Mouse (Mus musculus): ENCODE data around the gene Ccdc167.

Gene Ccdc167

DNA sequence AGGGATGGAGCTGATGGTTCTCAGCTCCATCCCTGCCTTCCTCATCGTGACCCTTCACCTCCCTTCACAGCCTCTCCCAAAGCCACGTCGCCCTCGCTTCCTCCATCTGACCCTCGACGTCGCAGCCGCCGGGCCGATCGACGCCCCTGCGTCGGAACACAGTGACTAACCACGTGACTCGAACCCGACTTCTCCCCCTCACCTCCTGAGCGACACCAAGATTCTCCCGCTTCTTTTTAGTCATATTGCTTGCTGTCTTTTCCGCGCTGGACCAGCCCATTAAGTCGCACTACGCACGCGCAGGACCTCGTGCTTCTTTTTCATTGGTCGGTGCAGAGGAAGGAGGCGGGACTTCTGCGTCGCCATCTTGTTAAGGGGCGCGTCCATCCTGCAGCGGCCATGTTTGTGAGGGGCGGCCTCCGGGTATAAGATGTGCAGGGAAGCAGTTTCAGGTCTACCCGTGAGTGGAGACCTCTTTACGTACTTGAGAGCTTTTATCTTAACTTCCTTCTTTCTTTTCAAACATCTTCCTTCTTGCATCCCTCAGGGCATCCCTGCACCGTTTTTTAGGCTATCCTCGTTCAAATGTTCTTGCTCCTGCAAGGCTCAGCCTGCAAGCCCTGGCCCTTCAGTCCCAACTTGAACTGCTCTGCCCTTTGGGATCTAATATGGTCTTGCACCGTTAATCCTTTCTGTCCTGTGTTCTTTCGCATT lies at the start of gene Ccdc167:
TSS of gene Ccdc167 (minus strand) at position 313 of the 714 bp plus-strand sequence.
- DNase-seq (ENCODE audit: low read depth): peak; percentile 96

DNA sequence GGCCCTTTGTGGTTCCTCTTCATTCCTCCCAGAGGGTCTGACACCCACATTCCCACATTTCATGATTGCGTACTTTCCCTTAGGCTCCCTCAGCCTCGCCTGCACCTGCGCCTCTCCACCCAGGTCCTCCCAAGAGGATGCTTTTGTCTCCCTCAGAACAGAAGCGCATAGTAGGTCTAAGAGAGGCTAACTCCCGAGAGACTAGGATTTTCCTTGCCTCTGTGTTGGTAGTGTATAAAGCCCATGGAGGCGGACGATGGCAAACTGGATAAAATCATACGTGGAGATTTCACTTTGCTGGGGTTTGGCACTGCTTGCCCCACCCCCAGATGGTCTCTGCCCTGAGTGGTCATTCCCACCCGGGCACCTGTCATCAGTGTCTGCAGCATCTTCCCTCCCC lies 48.5 kb upstream of the Ccdc167 start:
- no peak for DNase-seq (ENCODE audit: low read depth)

DNA sequence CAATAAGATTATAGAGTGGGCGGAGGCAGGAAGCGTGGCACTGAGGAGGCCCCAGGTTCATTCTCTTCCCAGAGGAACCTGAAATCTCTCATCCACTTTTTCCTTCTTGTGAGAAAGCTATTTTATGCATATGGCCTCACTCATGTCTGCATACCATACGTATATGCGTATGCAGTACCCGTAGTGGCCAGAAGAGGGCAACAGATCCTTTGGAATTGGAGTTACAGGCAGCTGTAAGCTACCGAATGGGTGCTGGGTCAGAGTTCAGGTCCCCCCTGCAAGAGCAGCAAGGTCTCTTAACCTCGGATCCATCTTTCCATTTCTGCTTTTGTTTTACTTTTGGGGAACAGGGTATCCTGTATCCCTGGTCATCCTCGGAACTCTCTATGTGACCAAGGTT lies 45.7 kb upstream of the Ccdc167 start:
- DNase-seq (ENCODE audit: low read depth): peak; percentile 42

DNA sequence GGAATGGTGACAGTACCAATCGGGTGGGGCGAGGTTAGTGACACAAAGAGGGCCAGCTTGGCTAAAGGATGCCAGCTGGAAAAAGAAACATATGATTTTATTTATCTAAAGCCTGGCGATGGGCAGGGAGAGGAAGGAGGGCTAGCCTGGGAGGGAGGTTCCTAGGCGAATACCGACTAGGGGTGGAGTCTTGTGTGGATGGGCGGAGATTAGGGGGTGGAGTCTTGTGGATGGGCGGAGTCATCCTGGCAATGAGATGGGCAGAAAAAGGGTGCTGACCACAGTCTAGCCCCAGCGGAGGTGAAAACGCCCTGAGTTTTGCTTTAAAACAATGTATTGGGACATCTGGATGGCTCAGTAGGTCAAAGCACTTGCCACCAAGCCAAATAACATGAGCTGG lies 45.1 kb upstream of the Ccdc167 start:
- no peak for DNase-seq (ENCODE audit: low read depth)

DNA sequence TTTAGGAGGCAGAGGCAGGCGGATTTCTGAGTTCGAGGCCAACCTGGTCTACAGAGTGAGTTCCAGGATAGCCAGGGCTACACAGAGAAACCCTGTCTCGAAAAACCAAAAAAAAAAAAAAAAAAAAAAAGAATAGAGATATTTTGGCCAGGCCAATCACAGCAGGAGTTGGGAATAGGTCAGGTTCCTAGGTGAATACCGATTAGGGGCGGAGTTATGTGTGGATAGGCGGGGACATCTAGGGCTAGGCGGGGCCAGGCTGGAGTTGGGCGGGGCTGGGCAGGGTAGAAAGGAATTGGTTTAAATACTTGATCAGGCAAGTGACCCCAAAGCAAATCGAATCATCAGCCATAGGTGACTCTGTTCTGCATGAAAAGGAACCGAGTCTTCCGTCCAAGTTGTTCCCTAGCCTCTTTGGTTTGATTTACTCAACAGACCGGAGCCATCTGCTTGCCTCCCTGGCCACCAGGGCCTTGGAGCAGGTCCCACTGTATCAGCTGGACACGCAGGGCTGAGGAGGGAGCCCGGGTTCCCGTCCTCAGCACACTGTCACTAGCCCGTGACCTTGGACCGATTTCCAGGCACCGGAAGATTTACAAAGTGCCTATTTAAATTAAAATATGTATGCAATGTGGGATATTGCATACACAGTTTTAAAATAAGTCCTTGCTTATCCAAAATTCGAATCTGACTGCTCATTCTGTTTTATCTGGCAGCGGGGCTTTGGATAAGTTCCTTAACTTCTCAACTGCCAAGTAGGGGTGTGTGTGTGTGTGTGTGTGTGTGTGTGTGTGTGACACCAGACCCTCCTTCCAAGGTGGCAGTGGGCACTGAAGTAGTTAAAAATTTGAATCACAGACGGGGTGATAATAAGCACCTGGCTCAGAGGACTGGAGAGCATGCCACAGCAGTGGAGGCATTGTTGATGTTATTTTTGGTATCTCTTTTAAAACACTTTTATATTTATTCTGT lies 43.8 kb upstream of the Ccdc167 start:
- DNase-seq (ENCODE audit: low read depth): no peak

DNA sequence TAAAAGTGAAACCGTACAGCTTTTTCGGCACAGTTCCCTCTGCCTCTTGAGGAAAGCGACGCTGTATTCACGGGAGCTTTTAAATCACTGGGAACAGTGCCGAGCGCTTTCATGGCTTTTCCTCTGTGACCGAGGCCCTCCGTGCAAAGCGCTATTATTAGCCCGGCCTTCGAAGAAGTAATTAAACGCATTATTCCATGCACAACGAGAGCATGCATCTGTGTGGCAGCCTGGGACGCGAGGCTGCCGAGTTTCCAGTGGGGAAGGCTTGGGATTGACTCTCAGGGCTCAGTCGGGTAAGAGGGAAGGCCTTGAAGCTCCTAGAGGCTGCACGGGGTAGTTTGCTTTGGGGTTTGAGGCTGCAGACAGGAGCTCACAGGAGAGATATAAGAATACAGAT lies 43.1 kb upstream of the Ccdc167 start:
- DNase-seq (ENCODE audit: low read depth): no peak

DNA sequence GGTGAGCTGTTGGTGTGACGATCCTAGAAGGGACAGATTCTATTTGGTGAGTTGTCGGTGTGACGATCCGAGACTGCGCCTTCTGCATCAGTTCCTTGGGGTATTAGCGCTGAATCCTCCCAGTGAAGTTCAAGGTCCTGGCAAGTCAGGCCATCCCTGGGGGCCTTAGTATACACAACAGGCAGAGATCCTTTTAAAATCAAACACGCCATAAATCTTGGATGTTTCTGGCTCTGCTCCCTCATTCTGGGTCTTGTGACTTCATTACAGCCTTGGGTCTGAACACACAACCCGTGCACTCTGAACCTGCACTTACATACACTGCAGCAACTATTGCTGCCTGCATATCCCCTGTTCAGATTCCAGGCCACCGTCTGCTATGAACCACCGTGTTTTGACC lies 39.5 kb upstream of the Ccdc167 start:
- no peak for DNase-seq (ENCODE audit: low read depth)

DNA sequence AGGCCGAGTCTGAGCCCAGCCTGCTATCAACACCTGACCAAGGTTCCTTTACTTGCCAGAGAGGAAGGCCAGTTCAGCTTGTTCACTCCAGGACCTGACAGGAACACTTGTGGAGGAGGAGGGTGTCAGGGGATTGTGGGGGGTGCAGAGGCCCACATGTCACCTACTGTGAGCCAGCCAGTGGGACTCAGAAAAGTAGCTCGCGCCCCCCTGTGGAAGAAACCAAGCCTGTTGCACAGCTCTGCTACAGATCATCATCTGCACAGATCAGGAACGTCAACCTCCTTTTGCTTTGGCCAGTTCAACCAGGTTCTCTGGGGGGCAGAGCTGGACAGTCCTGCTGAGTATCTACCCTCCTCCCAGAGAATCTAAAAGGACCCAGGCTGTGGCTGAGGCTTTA lies 37.7 kb upstream of the Ccdc167 start:
- no peak for DNase-seq (ENCODE audit: low read depth)

DNA sequence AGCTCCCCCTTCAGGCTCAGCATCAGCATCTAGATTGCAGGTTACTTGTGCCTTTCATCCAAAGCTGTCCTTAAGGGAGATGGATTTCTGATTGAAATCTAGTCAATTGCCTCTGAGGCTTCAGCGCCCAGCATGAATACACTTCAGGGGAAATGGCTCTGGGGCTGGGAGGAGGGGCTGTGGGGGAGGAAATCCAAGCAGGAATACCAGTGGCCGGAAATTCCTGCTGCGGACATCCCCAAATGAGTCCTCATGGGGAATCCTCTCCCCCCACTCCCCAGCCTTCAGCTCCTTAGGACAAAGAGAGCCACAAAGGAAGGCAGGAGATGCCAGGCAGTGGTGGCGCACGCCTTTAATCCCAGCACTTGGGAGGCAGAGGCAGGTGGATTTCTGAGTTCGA lies 30.6 kb upstream of the Ccdc167 start:
- no peak for DNase-seq (ENCODE audit: low read depth)

DNA sequence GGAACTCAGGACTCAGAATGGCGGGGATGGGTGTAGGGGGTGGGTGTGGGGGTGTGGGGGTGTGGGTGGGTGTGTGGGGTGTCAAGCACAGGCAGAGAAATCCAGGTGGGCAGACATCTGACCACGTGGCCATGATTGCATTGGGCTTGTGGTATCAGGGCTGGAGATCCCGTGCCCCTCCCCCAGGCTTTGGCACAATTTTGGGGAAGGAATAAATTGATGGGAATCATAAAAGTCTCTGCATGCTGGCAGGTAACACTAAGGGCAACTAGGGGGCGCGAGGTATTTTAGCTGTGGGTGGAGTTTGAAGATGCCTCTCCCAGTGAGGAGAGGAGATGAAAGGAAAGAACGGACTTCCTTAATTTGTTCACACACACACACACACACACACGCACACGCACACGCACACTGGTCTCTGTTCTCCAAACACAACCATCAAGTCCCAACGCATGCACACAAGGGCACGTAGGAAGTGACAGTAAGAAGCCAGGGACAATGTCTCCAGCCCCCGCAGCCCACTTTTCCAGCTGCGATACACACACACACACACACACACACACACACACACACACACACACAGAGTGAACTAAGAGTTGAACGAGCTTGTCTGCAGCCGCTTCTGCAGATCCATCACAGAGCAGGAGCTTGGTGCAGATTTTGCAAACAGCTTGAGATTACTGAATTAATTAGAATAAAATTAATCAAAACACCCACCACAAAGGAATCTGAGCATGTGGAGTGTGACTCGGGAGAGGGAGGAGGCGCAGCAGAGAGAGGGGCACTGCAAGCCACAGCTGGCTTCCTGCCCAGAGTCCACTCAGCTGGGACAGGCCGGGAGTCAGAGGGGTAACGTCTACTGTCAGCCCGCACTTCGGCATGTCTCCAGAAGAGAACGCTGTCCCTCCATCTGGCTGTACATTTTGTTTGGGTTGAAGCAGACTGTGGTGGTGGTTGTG lies 21.3 kb upstream of the Ccdc167 start:
- no peak for DNase-seq (ENCODE audit: low read depth)

DNA sequence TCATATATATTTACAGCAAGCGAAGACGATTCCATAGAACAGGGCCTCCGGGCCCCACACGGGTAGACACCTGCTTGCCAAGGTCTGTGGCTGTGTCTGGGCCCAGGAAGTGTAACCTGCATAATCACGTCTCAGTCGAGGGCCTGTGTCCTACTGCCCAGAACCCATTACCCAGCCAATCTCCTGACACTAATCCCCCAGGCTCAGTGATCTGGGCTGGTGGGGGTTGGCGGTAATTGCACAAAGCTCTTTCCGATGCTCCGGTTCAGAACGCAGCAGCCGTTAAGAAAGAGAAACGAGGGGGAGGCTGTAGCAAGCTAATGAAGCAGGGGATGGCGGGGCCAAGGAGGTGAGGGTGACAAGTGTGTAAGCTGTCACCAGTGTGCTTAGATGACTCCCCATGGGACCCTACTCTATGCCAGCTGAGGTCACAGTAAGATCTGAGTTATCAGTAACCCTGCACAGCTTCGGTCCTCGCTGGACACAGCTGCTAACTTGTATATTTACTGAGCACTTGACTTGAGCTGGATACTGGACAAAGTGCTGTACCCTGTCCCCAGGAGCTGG lies 19.7 kb upstream of the Ccdc167 start:
- no peak for DNase-seq (ENCODE audit: low read depth)

DNA sequence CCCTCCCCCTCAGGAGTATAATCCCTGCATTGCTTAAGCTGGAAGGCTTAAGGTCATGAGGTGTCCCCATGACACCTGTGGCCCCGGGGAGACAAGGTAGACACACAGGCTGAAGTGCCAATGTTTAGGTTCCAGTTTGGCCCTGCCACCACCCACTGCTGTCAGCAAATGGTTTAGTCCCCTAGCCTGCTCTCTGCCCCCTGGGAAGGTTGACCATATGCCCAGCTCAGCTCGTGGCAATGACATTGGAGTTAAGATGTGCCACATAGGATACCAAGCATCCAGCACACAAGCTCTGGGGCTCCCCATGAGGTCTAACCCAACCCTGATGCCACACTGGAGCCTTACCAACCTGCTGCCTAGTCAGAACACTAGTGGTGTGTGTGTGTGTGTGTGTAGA lies 15.7 kb upstream of the Ccdc167 start:
- DNase-seq (ENCODE audit: low read depth): no peak

DNA sequence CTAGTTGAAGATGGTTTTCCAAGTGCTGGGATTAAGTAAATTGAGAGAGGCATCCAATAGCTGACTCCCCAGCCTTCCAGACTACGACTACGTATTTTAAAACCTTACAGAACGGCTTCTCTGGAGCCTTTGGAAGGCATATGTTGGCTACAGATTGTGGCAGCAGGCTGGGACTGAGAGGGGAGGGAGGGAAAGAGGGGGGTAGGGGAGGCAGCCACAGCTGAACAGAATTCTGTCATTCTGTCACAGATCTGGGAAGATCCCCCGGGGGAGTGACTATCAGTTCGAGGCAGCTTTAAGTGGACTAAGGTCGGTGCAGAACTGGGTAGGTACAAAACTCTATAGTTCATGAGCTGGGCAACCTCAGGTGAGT lies 15.1 kb upstream of the Ccdc167 start:
- no peak for DNase-seq (ENCODE audit: low read depth)

DNA sequence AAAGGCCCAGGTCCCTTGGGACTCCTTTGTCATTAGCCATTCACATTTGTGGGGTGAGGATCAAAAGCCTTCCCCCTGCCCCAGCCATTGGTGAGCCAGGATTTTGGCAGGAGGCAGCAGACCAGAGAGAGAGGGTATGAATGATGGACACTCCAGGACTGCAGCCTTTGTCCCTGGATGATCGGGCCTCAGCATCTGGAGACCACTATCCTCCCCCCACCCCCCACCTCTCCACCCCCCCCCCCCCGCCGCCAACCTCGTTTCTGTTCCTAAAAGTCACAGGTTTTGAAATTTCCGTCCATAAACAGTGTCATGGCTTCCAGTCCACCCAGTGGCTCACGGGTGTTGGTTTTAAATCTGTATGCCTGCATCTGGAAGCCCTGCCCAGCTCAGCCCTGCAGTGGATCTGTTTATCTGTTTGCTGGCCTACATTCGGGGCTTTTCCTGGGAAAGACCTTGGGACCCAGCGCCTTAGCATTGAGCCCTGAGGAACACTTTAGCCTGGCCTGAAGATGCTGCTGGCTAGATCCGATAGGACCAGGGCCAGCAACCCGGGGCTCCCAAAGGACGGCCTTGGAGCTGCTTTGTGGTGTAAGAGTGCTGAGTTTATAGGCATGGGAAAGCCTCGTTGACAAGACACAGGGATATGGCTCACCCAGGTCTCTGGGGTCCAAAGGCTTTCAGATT lies 14.6 kb upstream of the Ccdc167 start:
- no peak for DNase-seq (ENCODE audit: low read depth)

DNA sequence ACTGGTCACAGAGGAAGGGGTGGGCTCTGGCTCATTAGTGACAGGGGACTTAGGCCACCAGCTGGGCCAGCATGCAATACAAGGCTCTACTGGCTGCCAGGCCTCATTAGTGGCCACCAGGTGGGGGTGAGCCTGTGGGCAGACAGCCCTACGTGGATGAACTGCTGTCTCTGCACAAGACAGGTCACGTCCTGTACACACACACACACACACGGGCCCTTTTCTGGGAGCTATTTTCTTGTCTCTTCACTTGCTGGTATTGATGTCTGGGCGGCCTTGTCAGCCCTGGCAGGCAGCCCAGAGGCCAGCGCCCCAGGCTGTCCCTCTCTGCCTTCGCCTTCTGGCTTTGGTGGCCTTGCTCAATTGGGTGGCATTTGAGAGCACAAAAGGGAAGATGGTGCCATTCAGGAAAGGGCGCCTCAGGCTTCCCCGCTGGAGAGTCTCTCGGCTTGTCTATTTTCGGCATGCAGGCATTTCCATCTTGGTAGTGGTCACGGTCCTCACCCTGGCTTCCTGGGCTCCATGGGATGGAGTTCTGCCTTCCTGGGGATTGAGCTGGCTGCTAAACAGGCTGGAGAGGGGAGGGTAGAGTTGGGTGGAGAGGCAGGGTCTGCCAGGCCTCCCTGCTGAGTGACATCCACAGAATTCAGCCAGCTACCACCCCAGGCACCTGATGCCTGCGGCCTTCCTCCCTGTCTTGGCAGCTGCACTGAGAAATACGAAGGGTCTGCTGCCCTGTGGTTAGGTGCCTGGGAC lies 13.8 kb upstream of the Ccdc167 start:
- DNase-seq (ENCODE audit: low read depth): no peak

DNA sequence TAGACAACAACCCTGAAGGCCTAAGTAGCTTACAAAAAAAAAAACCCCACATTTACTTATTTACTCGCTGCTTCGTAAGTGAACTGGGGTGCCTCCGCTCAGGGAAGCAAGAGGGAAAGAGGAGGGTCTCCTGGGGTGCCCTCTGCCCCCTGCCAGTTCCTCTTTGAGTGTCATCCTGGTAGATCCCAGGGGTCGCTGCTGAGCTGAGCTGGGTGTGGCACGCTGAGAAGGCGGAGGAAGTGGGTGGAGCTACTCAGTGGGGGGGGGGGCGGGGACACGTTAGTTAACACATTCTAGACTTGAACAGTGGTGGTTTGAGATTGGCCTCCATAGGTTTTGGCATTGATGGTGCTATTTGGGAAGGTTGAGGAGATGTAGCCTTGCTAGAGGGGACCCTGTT lies 11.2 kb upstream of the Ccdc167 start:
- no peak for DNase-seq (ENCODE audit: low read depth)

DNA sequence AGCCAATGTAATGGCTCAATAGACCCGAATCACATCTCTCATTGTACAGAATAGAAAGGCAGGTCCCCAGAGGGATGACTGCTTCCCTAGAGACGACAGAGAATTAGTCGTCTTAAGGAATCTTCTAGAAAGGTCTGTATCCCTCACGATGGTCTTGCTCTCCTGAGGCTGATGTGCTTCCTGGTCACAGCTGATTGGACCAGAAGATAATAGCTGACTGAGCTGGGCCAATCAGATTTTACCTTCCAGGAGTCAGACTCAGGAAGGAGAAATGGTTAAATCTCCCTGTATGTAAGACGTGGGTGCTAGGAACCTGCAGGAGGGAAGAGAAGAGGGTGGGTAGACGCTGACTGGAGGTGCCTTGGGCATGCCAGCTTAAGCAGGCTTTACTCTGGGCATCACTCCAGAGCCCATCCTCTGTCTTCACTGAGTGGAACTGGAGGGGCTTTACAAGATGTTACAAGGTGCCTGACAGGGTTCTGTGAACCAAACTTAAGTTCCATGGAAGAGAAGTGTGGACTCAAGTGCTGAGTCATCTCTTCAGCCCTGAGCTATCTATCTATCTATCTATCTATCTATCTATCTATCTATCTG lies 8.3 kb upstream of the Ccdc167 start:
- no peak for DNase-seq (ENCODE audit: low read depth)

DNA sequence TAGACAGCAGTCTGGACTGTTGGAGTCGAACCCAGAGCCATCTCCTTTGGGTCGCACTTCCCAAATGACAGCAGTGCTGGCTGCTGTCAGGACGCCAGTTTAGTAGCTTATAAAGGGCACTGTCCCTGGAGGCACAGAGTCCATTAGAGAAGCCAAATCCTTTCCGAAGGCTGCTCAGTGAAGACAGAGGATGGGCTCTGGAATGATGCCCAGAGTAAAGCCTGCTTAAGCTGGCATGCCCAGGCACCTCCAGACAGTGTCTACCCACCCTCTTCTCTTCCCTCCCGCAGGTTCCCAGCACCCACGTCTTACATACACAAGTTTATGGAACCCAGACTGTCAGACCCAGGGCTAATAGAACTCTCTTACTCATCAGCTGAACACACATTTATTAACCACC lies 7.8 kb upstream of the Ccdc167 start:
- no peak for DNase-seq (ENCODE audit: low read depth)

DNA sequence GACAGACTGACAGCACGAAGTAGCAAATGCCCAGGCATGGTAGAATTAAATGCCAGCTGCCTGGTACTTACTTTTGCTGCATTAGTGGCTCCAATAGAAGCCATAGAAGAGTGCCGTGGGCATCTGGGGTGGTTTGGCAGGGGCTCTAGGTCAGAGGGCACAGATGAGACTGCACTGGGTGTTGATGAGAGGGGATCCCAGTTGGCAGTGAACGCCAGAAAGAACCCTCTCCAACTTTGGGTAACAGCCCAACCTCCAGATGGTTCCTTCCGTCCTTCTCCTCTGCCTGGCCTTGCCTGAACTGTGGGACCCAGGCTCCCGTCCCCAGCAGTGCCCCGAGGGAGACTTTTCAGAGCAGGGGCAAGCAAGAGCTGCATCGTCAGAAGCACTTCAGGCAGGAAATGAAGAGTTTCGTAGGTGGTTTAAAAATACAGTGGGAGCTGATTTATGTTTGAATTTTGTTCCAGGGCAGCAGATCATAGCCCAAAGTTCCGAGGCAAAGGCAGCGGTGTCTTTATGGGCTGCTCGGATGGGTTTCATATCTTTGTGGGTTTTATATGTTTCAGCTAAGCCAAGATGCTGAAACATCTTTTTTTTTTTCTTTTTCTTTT lies 4.0 kb upstream of the Ccdc167 start:
- DNase-seq (ENCODE audit: low read depth): no peak
